Mouse (Mus musculus): ENCODE data around the gene Cmtm1. TPM values are rescaled to one million over a fixed set of nuclear protein-coding genes. Genes with fewer than 3 reads are reported as not detected.
A peak's percentile ranks its signal among the peaks of the same experiment; 100 is the strongest.
"Not testable (repeated sequence)": the region's sequence is repeated elsewhere in the genome, so short reads cannot be mapped to it uniquely, and the experiment has no call there.

Gene Cmtm1
- polyA plus RNA-seq, 1 experiment from 2014 or later, result not detected

DNA sequence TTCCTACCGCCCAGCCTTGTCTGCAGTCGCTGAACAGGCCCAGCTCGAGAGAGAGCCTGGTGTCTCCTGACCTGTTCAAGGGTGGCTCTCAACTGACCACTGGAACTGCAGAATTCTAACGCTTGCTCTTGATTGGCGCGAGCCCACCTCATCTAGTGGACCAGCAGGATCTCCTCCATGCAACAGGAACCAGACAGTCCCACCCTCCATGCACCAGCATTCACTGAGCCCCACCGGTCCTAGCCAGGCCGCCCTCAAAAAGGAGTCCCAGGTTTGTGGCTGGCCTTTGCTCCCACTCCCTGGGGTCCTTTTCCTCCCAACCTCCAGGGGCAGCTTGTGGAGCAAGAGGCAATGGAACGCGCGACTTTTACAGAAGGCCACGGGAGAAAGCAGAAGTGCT, 16.9 kb downstream of the Cmtm1 start, which contains the start of gene Cmtm2a:
TSS of gene Cmtm2a (minus strand) at position 101 of the 400 bp plus-strand sequence.
- H3K79me2 ChIP-seq (ENCODE audit: inconsistent target); H3K4me3 ChIP-seq (ENCODE audit: inconsistent target); H3K27ac ChIP-seq; H3K36me3 ChIP-seq (ENCODE audit: inconsistent target): not testable (repeated sequence)
- 72% methylated on average over 6 of the region's 12 CpGs for WGBS (ENCODE audit: missing documents)

DNA sequence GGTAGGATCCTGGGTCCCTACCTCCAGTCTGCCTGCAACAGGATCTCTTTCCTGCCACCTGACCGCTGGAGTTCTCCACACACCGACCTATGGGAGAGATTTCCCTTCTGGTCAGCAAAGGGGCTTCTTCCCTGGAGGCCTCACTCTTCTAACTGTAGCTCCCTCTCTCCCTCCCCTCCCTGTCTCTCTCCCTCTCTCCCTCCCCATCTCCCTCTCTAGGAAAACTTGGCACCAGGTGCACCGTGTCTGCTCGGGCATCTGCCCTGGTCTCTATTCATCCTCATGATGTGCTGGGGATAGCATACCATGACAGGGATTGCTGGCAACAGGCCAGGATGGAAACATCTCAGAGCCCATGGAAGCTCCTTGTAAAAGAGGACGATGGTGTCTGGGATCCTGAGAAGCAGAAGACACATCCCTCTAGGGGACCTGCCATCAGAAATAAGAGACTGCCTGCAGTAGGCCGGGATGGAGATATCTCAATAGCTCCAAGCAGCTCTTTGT, 41.0 kb downstream of the Cmtm1 start:
- Histone ChIP-seq H3K79me2 (ENCODE audit: inconsistent target) (no peaks in the 10 kb centered on the region), H3K4me3 (ENCODE audit: inconsistent target) (no peak overlapping the region), H3K36me3 (ENCODE audit: inconsistent target) (peaks cover 9% of the 10 kb centered on the region; the same call in 1 of the 2 replicates), H3K27ac (no peak overlapping the region)
- 96% methylated on average over 6 of the region's 6 CpGs for WGBS (ENCODE audit: missing documents)

DNA sequence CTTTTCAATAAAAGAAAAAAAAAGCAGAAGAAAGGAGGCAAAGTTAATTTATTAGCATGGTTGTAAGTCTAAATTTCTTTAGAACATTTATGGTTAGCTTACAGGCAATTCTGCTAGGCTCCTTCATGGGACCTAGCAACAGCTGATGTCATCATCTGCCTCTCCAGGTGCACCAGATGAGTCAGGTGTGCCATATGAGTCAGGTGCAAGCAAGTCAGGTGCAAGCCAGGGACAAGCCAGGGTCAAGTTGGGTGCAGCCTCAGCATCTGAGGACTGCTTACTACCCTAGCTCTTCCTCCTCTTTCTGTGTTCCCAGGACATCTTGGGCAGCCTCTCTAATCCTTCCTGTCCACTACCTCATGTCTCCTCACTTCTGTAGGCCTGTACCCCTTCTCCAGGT, 41.6 kb downstream of the Cmtm1 start:
- Histone ChIP-seq H3K27ac (no peak overlapping the region), H3K79me2 (ENCODE audit: inconsistent target) (no peaks in the 10 kb centered on the region), H3K36me3 (ENCODE audit: inconsistent target) (peaks cover 15% of the 10 kb centered on the region), H3K4me3 (ENCODE audit: inconsistent target) (no peak overlapping the region)

DNA sequence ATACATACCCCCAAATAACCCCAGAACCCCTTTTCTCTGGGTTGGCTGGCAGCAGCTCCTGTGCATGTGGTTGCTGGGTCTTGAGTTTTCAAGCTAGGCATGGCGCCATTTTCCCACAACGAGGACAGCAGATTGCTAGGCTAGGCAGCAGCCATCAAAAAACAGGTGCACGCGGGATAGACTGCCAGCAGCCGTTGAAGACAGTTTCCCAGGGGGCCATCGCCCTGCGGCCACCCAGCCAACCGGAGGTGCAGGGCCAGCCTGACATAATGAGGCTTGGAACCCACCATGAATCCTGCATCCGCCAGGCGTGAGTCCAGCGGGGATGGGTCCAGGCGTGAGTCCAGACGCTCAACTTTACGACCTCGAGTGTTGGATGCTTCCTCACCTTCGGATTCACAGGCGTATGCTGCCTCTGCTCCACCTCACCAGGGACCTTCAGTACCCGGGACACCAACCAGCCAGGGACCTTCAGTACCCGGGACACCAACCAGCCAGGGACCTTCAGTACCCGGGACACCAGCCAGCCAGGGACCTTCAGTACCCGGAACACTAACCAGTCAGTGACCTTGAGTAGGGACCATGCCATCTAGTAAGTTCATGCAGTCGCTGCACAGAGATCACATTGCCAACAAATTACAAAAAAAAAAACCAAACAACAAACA, 45.5 kb downstream of the Cmtm1 start:
- H3K27ac ChIP-seq; H3K4me3 ChIP-seq (ENCODE audit: inconsistent target); H3K79me2 ChIP-seq (ENCODE audit: inconsistent target): not testable (repeated sequence)
- H3K36me3 ChIP-seq (ENCODE audit: inconsistent target), result peaks cover 42% of the 10 kb centered on the region
- WGBS (ENCODE audit: missing documents), result 96% methylated on average over 19 of the region's 22 CpGs

DNA sequence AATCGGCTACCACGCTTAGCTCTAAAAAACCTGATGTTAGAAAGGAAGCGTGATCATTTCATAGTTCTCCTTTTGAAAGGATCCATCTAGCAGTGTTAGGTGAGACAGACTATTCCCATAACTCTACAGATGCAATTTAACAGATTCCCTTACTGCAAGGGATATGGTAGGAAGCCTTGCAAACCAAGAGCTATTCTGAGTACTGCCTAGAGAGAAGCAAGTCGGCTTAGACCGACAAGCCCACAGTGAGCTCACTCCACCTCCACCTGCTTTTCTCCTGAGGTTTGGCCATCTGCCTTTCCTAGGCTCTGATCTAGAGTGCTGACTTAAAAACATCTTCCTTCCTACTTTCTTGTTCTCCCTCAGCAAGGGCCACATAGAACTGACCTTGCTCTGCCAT, 48.1 kb downstream of the Cmtm1 start:
- not testable (repeated sequence) for H3K79me2 ChIP-seq (ENCODE audit: inconsistent target); H3K4me3 ChIP-seq (ENCODE audit: inconsistent target); H3K27ac ChIP-seq
- H3K36me3 ChIP-seq (ENCODE audit: inconsistent target), result peaks cover 62% of the 10 kb centered on the region
- WGBS (ENCODE audit: missing documents), result 88% methylated on average over 4 of the region's 5 CpGs

DNA sequence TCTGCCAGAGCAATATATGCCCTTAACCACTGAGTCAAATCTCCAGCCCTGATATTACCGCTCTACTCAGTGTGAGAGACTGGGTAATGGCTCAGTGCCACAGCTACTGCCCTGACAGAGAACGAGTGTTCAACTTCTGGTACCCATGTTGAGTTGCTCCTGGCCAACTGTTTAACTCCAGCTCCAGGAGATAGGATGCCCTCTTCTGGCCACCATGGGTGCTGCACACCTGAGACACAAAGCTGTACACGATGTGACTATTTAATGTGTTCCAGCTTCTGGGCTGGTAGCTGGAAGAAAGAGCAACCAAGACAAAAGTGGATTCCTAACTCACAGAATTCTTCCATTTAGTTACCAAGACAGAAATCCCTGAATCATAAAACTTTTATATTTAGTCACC, 56.9 kb downstream of the Cmtm1 start:
- peaks cover 52% of the 10 kb centered on the region for H3K79me2 ChIP-seq (ENCODE audit: inconsistent target)
- peaks cover 6% of the 10 kb centered on the region for H3K36me3 ChIP-seq (ENCODE audit: inconsistent target)
- H3K27ac ChIP-seq, result no peak overlapping the region
- 89% methylated on average over 3 of the region's 3 CpGs for WGBS (ENCODE audit: missing documents)
- no peak overlapping the region for H3K4me3 ChIP-seq (ENCODE audit: inconsistent target)

DNA sequence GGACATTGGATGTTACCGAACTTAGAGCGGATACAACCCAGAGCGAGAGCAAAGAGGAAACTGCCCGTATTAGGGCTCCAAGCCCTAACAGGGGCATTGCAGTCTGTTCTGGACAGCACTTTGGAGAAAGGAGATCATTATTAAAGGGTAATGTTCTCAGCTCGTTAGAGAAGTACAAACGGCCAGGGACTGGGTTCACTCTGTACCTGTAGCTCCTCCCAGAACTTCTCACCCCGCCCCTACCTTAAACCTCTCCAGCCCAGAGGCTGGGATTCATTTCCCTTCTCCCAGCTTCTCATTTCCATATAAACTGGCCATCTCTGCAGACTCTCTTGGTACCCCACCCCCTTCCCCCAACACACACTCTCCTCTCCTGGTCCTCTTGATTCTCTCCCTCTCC, 58.5 kb downstream of the Cmtm1 start:
- H3K27ac ChIP-seq, result peak overlapping the region; percentile 85
- WGBS (ENCODE audit: missing documents), result 0% methylated on average over 7 of the region's 7 CpGs

DNA sequence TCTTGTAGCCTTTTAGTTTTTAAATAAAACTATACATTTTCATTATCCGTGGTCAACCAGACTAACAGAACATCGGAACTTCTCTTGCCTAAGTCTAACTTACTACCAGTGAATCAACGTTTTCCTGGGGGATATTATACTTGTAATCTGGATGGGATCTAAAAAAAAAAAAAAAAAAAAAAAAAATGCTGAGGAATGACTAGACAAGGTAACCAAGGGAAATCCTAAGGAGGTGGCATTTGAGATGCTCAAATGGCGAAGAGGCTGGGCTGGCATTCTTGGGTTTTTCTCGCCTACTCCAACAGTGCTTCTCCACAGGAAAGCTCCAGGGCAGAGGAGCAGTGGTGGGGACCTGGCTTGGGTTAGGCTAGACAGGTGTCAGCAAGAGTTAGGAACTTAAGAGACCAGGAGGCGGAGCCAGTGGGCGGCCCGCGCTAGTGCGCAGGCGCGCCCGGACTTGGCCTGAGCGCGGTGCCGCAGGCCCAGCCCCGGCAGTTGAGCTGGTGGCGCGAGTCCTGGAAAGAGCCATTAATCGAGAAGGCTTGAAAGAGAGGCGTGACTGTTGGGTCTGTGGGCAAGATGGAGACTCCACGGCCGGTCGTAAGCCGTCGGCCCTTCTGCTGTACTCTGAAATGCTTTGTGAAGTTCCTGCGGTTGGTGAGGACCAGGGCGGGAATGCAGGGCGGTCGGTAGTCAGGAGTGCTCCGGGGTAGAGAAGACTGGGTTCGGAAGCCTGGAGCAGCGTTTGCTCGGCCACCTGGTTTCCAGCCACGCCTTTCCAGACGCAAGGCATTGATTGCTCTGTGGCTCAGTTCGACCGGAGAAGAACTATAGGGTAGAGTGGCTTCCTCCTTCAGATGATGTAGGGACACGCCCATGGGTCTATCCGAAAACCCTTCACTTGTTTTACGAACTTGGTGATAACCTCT, 59.2 kb downstream of the Cmtm1 start, which contains the start of gene Cklf:
TSS of gene Cklf (plus strand) at position 423 of the 929 bp plus-strand sequence.
- peak within 1 kb of the TSS; percentile 93 for H3K4me3 ChIP-seq (ENCODE audit: inconsistent target)
- H3K27ac ChIP-seq, result peak within 1 kb of the TSS; percentile 85
- WGBS (ENCODE audit: missing documents), result 7% methylated on average over 39 of the region's 41 CpGs
- H3K36me3 ChIP-seq (ENCODE audit: inconsistent target), result no peaks in the 10 kb centered on the region
- peaks cover 63% of the 10 kb centered on the region for H3K79me2 ChIP-seq (ENCODE audit: inconsistent target)

More for the DNA sequence above, 58.5 kb downstream of the Cmtm1 start:
- H3K79me2 ChIP-seq (ENCODE audit: inconsistent target), result peaks cover 57% of the 10 kb centered on the region
- peak overlapping the region; percentile 93 for H3K4me3 ChIP-seq (ENCODE audit: inconsistent target)
- no peaks in the 10 kb centered on the region for H3K36me3 ChIP-seq (ENCODE audit: inconsistent target)

DNA sequence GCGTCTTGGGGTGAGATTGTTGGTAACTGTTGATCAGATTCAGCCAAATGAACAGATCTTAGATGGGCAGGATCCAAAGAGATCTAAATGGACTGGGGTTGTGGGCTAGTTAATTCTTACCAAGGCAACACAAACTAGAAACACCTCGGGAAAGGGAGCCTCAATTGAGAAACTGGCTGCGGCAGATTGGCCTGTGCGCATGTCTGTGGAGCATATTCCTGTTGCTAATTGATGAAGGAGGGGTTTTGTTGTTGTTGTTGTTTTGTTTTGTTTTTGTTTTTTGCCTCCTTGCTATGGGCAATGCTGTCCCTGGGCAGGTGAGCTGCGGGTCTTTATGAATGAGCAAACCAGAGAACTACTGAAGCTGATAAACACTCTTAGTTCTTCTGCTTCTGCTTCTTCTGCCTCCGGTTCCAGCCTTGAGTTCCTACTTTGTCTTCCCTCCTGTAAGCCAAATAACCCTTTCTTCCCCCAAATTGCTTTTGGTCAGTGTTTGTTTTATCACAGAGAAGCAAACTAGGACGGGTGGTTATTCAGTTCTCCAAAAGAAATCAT, 60.4 kb downstream of the Cmtm1 start:
- WGBS (ENCODE audit: missing documents), result 83% methylated on average over 7 of the region's 7 CpGs
- H3K79me2 ChIP-seq (ENCODE audit: inconsistent target), result peaks cover 59% of the 10 kb centered on the region
- no peak overlapping the region for H3K27ac ChIP-seq
- no peak overlapping the region for H3K4me3 ChIP-seq (ENCODE audit: inconsistent target)
- peaks cover 9% of the 10 kb centered on the region; the same call in 1 of the 2 replicates for H3K36me3 ChIP-seq (ENCODE audit: inconsistent target)

DNA sequence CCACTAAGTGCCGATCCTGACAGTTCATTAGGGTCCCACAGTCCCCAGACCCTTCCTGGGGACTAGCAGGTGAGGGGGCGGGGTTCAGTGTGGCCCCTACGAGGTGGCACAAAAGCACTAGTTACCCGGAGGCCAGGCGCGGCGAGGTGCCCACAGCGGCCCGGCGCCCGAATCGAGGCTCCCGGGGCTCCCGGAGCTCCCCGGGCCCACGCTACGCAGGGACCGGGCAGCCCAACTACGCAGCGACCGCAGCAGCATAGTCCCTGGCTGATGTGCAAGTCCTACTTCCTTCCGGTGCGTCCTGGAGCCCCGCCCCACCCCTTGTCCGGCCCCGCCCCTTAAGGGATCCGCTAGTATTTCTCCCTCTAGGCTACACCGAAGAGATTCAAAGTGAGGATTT, 61.7 kb downstream of the Cmtm1 start, which contains the start of gene Tk2:
TSS of gene Tk2 (minus strand) at position 283 of the 400 bp plus-strand sequence.
- H3K4me3 ChIP-seq (ENCODE audit: inconsistent target), result peak within 1 kb of the TSS; percentile 91
- peaks cover 47% of the 10 kb centered on the region for H3K79me2 ChIP-seq (ENCODE audit: inconsistent target)
- under 1% methylated on average over 26 of the region's 28 CpGs for WGBS (ENCODE audit: missing documents)
- H3K27ac ChIP-seq, result peak within 1 kb of the TSS; percentile 95
- H3K36me3 ChIP-seq (ENCODE audit: inconsistent target), result peaks cover 21% of the 10 kb centered on the region; the same call in 1 of the 2 replicates

DNA sequence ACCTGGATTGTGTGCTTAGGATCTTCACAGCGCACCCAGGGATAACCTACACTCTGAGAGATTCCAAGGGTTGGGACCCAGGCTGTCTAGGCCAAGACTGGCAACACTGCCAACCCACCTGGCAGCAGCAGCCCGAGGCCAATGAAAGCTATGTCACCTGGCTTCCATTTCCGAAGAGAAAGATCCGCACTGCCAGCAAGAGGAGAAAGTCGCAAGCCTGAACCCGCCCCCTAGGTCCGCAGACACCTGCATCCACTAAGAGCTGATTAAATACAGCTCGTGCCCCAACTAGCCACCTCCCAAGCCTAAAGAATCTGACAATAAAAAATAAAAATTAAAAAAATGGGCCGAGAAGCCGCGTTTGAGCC, 62.1 kb downstream of the Cmtm1 start:
- peak overlapping the region; percentile 91 for H3K4me3 ChIP-seq (ENCODE audit: inconsistent target)
- H3K79me2 ChIP-seq (ENCODE audit: inconsistent target), result peaks cover 43% of the 10 kb centered on the region
- H3K36me3 ChIP-seq (ENCODE audit: inconsistent target), result peaks cover 25% of the 10 kb centered on the region; the same call in 1 of the 2 replicates
- WGBS (ENCODE audit: missing documents), result 2% methylated on average over 11 of the region's 11 CpGs
- peak overlapping the region; percentile 95 for H3K27ac ChIP-seq

DNA sequence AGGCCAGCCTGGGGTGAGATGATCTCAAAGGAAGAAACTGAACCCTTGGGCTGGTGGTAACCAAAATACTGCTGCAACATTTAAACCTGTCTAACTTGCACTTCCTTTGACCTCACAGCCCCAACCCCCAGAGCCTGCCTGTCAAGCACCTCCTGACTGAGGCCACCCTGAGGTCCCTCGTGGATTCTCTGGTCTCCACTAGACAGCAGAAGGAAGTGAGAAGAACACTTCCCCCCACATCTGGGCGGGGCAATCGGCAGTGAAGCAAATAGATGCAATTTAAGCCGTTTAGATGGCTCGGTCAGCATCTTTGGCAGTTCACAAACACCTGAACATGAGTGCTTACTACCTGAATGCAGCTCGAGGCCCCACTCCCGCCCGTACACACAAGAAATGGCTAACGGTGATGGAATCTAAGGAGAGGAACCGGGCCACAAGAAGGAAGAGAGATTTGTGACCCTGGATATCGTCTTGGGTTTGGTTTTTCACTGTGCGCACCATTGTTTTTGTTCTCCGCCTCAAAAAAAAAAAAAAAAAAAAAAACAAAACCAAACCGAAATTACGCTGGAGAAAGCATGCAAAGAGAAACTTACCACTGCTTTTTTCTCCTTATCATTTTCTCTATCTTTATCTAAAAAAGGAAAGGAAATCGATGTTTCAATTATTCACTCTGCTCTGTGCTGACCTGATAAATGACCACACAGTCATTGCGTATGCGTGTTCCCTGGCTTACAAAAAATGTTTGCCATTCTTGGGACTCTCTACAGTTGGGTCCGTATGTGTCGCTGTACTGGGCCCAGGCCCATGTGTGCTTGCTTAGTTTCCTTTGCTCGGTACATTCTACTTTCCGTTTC, 62.7 kb downstream of the Cmtm1 start:
- Histone ChIP-seq H3K27ac (peak overlapping the region; percentile 95), H3K36me3 (ENCODE audit: inconsistent target) (peaks cover 31% of the 10 kb centered on the region), H3K79me2 (ENCODE audit: inconsistent target) (peaks cover 41% of the 10 kb centered on the region), H3K4me3 (ENCODE audit: inconsistent target) (peak overlapping the region; percentile 91)
- 15% methylated on average over 21 of the region's 22 CpGs for WGBS (ENCODE audit: missing documents)

DNA sequence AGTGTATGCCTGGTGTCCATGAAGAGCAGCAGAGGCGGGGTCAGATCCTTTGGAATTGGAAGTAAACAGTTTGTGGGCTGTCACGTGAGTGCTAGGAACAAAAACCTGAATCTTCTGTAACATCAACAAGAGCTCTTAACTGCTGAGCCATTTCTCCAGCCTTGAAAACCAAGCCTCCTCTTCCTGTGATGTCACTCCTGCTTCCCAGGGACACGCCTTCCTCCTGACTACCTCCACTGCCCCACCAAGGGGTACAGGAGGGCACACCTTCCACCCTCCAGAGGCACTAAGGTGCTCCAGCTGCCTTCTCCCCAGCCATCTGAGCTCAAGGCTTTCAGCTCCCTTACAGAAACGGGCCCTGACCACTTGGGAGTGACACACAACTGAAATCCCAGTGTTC, 63.3 kb downstream of the Cmtm1 start:
- Histone ChIP-seq H3K36me3 (ENCODE audit: inconsistent target) (peaks cover 38% of the 10 kb centered on the region), H3K27ac (peak overlapping the region; percentile 95), H3K4me3 (ENCODE audit: inconsistent target) (no peak overlapping the region), H3K79me2 (ENCODE audit: inconsistent target) (peaks cover 41% of the 10 kb centered on the region)
- WGBS (ENCODE audit: missing documents), result 81% methylated on average over 3 of the region's 4 CpGs

All from macrophage (primary cell).